Mouse (Mus musculus): ENCODE measurements around the gene Zc3h4. TPM values are rescaled to one million over a fixed set of nuclear protein-coding genes. Genes with fewer than 3 reads are reported as not detected.

The Zc3h4 gene
- polyA plus RNA-seq, 1 experiment from 2014 or later: 16.8 TPM

DNA sequence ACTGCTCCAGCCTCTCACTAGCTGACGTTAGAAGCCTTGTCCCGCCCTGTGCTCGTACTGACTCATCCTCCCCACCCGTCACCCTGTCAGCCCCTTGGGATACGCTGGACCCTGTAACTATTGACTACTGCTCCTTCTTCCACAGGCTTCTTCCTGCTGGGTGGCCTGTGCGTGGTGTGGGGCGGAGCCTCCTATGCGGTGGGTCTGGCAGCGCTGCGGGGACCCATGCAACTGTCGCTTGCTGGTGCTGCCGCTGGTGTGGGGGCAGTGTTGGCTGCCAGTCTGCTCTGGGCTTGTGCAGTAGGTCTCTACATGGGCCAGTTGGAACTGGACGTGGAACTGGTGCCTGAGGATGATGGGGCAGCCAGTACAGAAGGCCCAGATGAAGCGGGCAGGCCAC, 54.3 kb downstream of the Zc3h4 start:
- Histone ChIP-seq H3K36me3 (peaks cover 15% of the 10 kb centered on the region; the same call in 1 of the 2 replicates), H3K27me3 (no peaks in the 10 kb centered on the region)
- WGBS: 92% methylated on average over 14 of the region's 14 CpGs

GRCm38 (mm10) chr7:16456289-16456688, 55.6 kb downstream of the Zc3h4 start:
- Histone ChIP-seq H3K27me3 (peaks cover 10% of the 10 kb centered on the region; the same call in 1 of the 2 replicates), H3K36me3 (peaks cover 15% of the 10 kb centered on the region; the same call in 1 of the 2 replicates), H3K9me3 (no peaks in the 10 kb centered on the region), H3K9ac (no peak overlapping the region), H3K4me3 (no peak overlapping the region), H3K4me2 (no peak overlapping the region), H3K4me1 (replicated peaks) (peaks cover 15% of the 10 kb centered on the region), H3K27ac (replicated peaks) (no peak overlapping the region)
- ATAC-seq (ENCODE audit: low read depth): no peak
- WGBS: 81% methylated on average over 5 of the region's 5 CpGs

More for the DNA sequence above, 54.3 kb downstream of the Zc3h4 start:
- Histone ChIP-seq H3K4me2 (no peak overlapping the region), H3K27ac (replicated peaks) (no peak overlapping the region), H3K9me3 (no peaks in the 10 kb centered on the region), H3K9ac (no peak overlapping the region), H3K4me1 (replicated peaks) (peaks cover 11% of the 10 kb centered on the region), H3K4me3 (no peak overlapping the region)
- ATAC-seq (ENCODE audit: low read depth): no peak

GRCm38 (mm10) chr7:16460566-16460965, 59.9 kb downstream of the Zc3h4 start:
- Histone ChIP-seq H3K36me3 (peaks cover 8% of the 10 kb centered on the region; the same call in 1 of the 2 replicates), H3K9me3 (no peaks in the 10 kb centered on the region), H3K4me2 (no peak overlapping the region), H3K4me3 (no peak overlapping the region), H3K27ac (replicated peaks) (no peak overlapping the region), H3K4me1 (replicated peaks) (0 out of 2 replicates have a peak, but pooled peaks cover 4% of the 10 kb centered on the region), H3K9ac (no peak overlapping the region), H3K27me3 (peaks cover 31% of the 10 kb centered on the region)
- no peak for ATAC-seq (ENCODE audit: low read depth)
- WGBS: 66% methylated on average over 13 of the region's 13 CpGs

DNA sequence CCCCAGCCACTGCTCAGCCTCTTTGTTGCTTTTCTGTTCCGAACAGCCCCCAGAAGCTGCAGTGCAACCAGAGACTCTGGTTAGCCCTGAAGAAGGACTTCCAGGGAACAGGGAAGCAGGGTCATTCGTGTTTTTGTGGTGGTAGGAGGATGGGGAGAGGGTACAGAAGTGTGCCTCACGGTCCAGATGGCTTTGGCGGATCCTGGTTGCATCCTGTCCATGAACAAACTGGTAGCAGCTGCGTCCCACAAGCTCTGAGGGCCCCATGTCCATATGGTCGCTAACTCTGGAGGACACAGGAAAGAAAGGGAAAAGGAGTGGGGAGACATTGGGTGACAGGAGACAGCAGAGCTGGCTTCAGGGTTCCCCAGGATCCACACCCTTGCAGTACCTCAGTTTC, 60.4 kb downstream of the Zc3h4 start:
- Histone ChIP-seq H3K27me3 (peaks cover 33% of the 10 kb centered on the region), H3K4me1 (replicated peaks) (0 out of 2 replicates have a peak, but pooled peaks cover 4% of the 10 kb centered on the region), H3K4me2 (no peak overlapping the region), H3K27ac (replicated peaks) (no peak overlapping the region), H3K9ac (no peak overlapping the region), H3K9me3 (no peaks in the 10 kb centered on the region), H3K36me3 (peaks cover 2% of the 10 kb centered on the region; the same call in 1 of the 2 replicates), H3K4me3 (no peak overlapping the region)
- 64% methylated on average over 6 of the region's 6 CpGs for WGBS
- no peak for ATAC-seq (ENCODE audit: low read depth)

DNA sequence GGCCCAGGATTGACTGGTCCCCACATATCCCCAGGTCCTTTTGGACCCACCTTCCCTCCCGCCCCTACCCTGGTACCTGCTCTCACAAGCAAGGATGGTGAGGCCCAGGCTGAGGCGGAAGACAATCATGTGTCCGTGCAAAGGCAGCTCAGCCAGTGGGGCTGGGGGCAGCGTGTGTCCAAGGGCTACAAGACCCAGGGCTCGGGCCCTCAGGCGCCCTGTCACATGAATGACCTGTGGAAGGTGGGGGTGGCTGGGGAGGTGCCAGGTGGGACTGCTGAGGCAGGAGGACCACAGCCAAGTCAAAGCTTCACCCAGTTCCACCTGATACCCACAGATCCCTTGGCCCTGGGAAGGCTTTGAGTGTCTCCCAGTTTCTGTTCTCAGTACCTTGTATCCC, 61.0 kb downstream of the Zc3h4 start:
- 0 out of 2 replicates have a peak overlapping the region, but pooled peaks have one; percentile 5 for H3K9ac ChIP-seq
- no peaks in the 10 kb centered on the region for H3K36me3 ChIP-seq
- H3K9me3 ChIP-seq: no peaks in the 10 kb centered on the region
- peaks cover 36% of the 10 kb centered on the region for H3K27me3 ChIP-seq
- H3K27ac ChIP-seq (replicated peaks): no peak overlapping the region
- no peak overlapping the region for H3K4me3 ChIP-seq
- no peak overlapping the region for H3K4me2 ChIP-seq
- 86% methylated on average over 6 of the region's 6 CpGs for WGBS
- H3K4me1 ChIP-seq (replicated peaks): 0 out of 2 replicates have a peak, but pooled peaks cover 4% of the 10 kb centered on the region
- ATAC-seq (ENCODE audit: low read depth): no peak

DNA sequence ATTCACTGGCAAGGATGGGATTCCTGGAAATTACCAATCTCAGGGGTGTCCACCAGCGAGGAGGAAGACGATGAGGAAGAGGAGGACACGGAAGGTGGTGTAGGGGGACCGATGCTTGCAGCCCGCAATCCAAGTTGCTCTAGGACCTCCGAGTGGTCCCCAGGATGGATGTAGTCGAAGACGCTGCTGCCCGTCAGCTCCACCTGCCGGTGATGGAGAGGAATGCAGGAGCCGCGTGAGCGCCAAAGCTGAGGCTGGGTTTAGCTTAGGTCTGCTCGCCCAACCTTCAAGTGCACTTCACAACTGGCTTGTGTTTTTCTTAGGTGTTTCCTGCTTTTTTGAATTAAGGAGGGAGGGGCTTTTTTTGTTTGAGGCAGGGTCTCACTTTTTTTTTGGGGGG, 62.5 kb downstream of the Zc3h4 start:
- no peak overlapping the region for H3K4me2 ChIP-seq
- peaks cover 42% of the 10 kb centered on the region for H3K27me3 ChIP-seq
- ATAC-seq (ENCODE audit: low read depth): peak; percentile 55; the same call in 1 of the 2 replicates
- no peak overlapping the region for H3K9ac ChIP-seq
- H3K4me3 ChIP-seq: no peak overlapping the region
- H3K36me3 ChIP-seq: no peaks in the 10 kb centered on the region
- no peaks in the 10 kb centered on the region for H3K9me3 ChIP-seq
- H3K27ac ChIP-seq (replicated peaks): no peak overlapping the region
- peaks cover 8% of the 10 kb centered on the region for H3K4me1 ChIP-seq (replicated peaks)
- WGBS: 1% methylated on average over 14 of the region's 14 CpGs

- Histone ChIP-seq H3K4me3 (no peak overlapping the region), H3K27me3 (peaks cover 62% of the 10 kb centered on the region), H3K36me3 (no peaks in the 10 kb centered on the region), H3K9me3 (no peaks in the 10 kb centered on the region), H3K9ac (no peak overlapping the region), H3K4me2 (no peak overlapping the region), H3K4me1 (replicated peaks) (peaks cover 10% of the 10 kb centered on the region), H3K27ac (replicated peaks) (no peak overlapping the region)
- no peak for ATAC-seq (ENCODE audit: low read depth)
- 18% methylated on average over 8 of the region's 8 CpGs for WGBS
These were observed 64.5 kb downstream of the Zc3h4 start for GRCm38 (mm10) chr7:16465160-16465559.

DNA sequence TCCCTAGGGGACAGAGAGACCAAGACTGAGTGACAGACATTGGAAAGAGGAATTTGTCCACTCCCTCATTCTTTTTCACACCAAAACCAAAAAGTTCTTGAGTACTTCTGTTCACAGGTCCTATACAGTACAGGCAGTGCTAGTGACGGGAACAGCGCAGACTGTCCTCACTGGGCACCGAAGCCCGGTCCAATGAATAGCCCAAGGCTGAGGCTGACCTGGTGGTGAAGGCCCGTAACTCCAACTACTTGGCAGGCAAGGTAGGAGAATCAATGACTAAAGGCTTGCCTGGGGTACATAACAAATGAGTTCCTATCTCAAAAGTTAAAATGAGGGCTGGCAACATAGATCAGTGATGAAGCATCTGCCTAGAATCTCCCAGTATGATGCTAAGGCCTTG, 64.9 kb downstream of the Zc3h4 start:
- H3K4me2 ChIP-seq: no peak overlapping the region
- H3K4me3 ChIP-seq: no peak overlapping the region
- H3K4me1 ChIP-seq (replicated peaks): peaks cover 9% of the 10 kb centered on the region
- H3K27me3 ChIP-seq: peaks cover 63% of the 10 kb centered on the region
- ATAC-seq (ENCODE audit: low read depth): no peak
- no peak overlapping the region for H3K9ac ChIP-seq
- H3K9me3 ChIP-seq: no peaks in the 10 kb centered on the region
- no peaks in the 10 kb centered on the region for H3K36me3 ChIP-seq
- 91% methylated on average over 5 of the region's 5 CpGs for WGBS
- H3K27ac ChIP-seq (replicated peaks): no peak overlapping the region

GRCm38 (mm10) chr7:16466565-16466964, 65.9 kb downstream of the Zc3h4 start:
- Histone ChIP-seq H3K4me3 (no peak overlapping the region), H3K36me3 (no peaks in the 10 kb centered on the region), H3K9me3 (no peaks in the 10 kb centered on the region), H3K9ac (no peak overlapping the region), H3K4me2 (no peak overlapping the region), H3K4me1 (replicated peaks) (peaks cover 6% of the 10 kb centered on the region), H3K27me3 (peaks cover 65% of the 10 kb centered on the region), H3K27ac (replicated peaks) (no peak overlapping the region)
- 65% methylated on average over 4 of the region's 4 CpGs for WGBS
- ATAC-seq (ENCODE audit: low read depth): no peak

DNA sequence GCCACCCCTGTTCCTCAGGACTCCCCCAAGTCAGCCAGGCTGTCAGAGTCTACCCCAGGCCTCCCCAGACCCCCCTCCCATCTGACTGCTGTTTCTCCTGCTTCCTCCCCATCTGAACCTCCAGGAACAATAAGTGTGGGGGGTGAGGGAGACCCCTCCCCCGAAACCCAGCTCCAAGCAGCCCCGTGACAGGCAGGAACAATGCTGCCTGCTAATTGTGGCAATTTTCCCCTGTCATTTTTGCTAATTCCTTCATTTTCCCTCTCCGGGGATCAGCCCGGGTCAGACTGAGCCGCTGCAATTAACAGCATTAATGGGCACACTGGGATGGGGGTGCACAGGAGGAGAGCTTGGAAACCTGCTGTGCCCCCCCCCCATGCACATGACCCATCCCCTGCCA, 67.4 kb downstream of the Zc3h4 start:
- H3K4me3 ChIP-seq: no peak overlapping the region
- H3K9ac ChIP-seq: no peak overlapping the region
- no peaks in the 10 kb centered on the region for H3K36me3 ChIP-seq
- no peak overlapping the region for H3K4me2 ChIP-seq
- 15% methylated on average over 5 of the region's 5 CpGs for WGBS
- H3K9me3 ChIP-seq: no peaks in the 10 kb centered on the region
- peaks cover 14% of the 10 kb centered on the region for H3K4me1 ChIP-seq (replicated peaks)
- H3K27ac ChIP-seq (replicated peaks): no peak overlapping the region
- no peak for ATAC-seq (ENCODE audit: low read depth)
- H3K27me3 ChIP-seq: peaks cover 70% of the 10 kb centered on the region

GRCm38 (mm10) chr7:16471549-16471948, 70.8 kb downstream of the Zc3h4 start:
- H3K27ac ChIP-seq (replicated peaks): no peak overlapping the region
- no peaks in the 10 kb centered on the region for H3K36me3 ChIP-seq
- peaks cover 33% of the 10 kb centered on the region for H3K4me1 ChIP-seq (replicated peaks)
- ATAC-seq (ENCODE audit: low read depth): no peak
- H3K4me3 ChIP-seq: no peak overlapping the region
- peaks cover 89% of the 10 kb centered on the region for H3K27me3 ChIP-seq
- WGBS: 39% methylated on average over 9 of the region's 9 CpGs
- no peaks in the 10 kb centered on the region for H3K9me3 ChIP-seq
- 0 out of 2 replicates have a peak overlapping the region, but pooled peaks have one; percentile 11 for H3K4me2 ChIP-seq
- no peak overlapping the region for H3K9ac ChIP-seq

DNA sequence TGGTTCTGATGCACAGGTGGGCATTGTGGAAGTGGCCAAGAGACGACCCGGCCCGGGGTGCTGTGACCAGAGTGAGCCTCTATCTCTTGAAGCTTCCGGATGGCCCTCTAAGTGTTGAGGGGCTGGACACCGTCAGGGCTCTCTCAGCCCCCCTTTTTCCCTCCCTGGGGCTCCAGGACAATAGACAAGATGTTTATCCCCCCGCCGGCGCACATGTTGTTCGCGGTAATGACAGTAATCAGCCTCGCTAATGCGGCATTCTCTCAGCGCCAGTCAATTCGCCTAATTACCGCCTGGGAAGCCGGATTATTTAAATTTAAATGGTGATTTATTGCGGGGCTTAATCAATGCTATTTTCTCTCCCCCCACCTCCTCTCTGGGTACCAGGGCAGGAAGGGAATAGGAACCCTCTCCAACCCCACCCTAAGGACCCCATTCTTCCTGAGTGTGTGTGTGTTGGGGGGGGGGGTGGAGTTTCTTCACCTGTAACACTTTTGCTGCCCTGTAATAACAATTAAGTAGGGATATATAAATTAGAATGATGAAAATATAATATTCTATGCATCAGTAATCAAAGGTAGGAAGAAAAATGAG, 71.5 kb downstream of the Zc3h4 start:
- H3K4me3 ChIP-seq: no peak overlapping the region
- H3K9ac ChIP-seq: no peak overlapping the region
- H3K27ac ChIP-seq (replicated peaks): no peak overlapping the region
- 0 out of 2 replicates have a peak overlapping the region, but pooled peaks have one; percentile 11 for H3K4me2 ChIP-seq
- H3K27me3 ChIP-seq: peaks cover 95% of the 10 kb centered on the region
- 0 out of 2 replicates have a peak, but pooled peaks have one; percentile 33 for ATAC-seq (ENCODE audit: low read depth)
- H3K36me3 ChIP-seq: no peaks in the 10 kb centered on the region
- 4% methylated on average over 17 of the region's 17 CpGs for WGBS
- H3K9me3 ChIP-seq: no peaks in the 10 kb centered on the region
- peaks cover 36% of the 10 kb centered on the region for H3K4me1 ChIP-seq (replicated peaks)

DNA sequence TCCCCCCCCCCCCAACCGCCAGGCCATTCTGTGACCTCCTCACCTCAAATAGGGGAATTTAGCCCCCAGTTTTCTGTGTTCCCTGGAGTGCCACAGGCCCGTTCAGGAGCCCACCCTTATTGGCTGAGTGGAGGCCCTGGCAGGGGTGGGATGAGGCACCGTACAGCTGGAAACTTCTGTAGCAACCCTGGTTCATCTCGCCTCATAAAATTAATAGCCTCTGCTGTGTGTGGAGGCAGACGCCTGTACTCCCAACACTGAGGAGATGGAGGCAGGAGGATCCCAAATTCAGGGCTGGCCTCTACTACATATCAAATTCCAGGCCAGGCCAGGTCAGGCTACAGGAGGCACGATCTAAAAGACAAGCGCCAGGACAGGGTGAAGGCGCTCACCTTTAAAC, 73.1 kb downstream of the Zc3h4 start:
- Histone ChIP-seq H3K27me3 (peaks cover 94% of the 10 kb centered on the region), H3K9me3 (no peaks in the 10 kb centered on the region), H3K4me2 (no peak overlapping the region), H3K36me3 (no peaks in the 10 kb centered on the region), H3K9ac (no peak overlapping the region), H3K4me3 (no peak overlapping the region), H3K4me1 (replicated peaks) (peaks cover 30% of the 10 kb centered on the region), H3K27ac (replicated peaks) (no peak overlapping the region)
- WGBS: 36% methylated on average over 8 of the region's 8 CpGs
- no peak for ATAC-seq (ENCODE audit: low read depth)

Data from neural tube, embryonic 13.5 days (tissue).